Mouse (Mus musculus) cerebellum, adult 9-11 months (tissue): ENCODE data around the gene Vmn1r9.
"Not testable (repeated sequence)": the region's sequence is repeated elsewhere in the genome, so short reads cannot be mapped to it uniquely, and the experiment has no call there.

ENCODE experiments used
- DNase-seq: peaks from one replicate; pipeline ENCODE4 v3.0.0; 2022

The Vmn1r9 gene

DNA sequence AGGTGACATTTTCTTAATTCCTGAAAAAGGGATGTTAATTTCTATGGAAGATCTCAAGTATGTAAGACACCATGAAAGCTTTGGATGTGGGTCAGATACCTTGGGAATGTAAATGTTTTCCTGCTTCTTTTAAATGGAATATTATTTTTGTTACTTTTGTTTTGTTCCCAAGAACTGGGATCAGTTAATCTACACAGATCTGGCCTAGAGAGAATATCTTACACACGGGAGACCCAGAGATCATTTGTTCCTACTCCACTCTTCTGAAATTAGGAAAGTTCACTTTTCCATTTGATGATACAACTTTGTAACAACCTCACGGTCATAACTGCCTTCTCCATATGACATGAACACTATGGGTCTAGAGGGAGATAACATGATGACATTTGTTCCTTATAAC is at the start of gene Vmn1r9:
Gene Vmn1r9 (plus strand): TSS at position 301 of the 400 bp plus-strand sequence.
- no peak for DNase-seq

DNA sequence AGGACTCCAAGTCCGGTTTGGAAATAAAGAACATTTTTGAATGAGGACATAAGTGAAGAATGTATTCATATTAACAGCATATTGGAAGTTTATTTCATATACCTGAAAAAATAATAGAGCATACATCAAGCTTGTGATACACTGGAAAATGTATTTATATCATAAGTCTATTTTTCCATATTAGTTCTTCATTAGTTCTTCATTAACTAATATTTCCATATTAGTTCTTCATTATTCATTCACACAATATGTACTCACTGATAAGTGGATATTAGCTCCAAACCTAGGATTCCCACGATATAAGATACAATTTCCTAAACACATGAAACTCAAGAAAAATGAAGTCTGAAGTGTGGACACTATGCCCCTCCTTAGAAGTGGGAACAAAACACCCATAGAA is 41.4 kb upstream of the Vmn1r9 start, which contains the start of gene Vmn1r7:
Gene Vmn1r7 (minus strand): TSS at position 101 of the 400 bp plus-strand sequence.
- DNase-seq: not testable (repeated sequence)

DNA sequence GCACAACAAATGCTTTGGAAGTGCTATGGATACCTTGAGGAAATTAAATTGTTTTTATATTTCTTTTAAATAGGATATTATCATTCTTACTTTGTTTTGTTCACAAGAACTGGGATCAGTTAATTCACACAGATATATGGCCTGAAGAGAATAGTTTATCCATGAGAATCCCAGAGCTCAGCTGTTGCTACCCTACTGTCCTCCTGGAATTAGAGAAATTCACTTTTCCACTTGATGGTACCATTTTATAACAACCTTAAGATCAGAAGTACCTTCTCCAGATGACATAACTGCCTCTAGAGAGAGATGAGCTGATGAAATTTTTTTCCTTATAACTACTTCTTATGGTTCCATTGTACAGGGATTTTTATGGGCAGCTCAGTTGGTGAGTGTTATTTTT is 34.6 kb upstream of the Vmn1r9 start, which contains the start of gene Vmn1r8:
Gene Vmn1r8 (plus strand): TSS at position 301 of the 400 bp plus-strand sequence.
- no peak for DNase-seq

DNA sequence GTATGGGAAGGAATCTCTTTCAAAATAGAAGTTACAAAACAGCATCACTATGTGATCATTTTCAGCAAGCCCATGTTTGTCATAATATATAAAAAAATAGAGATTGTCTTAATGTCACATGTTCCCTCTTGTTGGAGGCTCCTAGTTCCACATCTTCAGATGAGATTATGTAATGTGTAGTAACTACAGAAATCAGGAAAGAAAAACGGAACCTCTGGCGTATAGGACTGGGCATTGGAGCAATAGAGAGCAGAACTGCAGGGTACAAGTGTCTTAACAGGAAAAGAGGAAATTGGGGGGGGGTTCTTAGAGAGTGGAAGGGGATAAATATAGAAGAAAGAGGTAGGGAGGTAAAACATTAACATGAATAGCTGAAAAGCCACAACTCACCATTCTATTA is 31.9 kb upstream of the Vmn1r9 start:
- no peak for DNase-seq

DNA sequence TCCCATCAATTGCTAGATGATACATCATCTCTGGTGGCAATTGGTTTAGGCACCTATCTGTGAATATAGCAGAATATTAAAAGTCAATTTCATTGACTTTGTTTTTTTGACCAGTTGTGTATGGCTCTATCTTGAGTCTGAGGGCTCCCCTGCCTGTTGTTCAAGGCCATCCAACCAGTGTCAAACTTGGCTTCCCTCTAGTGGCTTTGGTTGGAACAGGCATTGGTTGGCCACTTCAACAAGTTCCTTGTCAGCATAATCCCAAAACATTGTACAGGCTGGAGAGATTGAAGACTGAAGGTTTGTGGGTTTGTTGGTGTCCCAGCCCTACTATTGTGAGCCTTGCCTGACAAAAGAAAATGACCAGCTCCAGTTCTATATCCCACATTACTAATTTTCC is 2.9 kb upstream of the Vmn1r9 start:
- DNase-seq: no peak

DNA sequence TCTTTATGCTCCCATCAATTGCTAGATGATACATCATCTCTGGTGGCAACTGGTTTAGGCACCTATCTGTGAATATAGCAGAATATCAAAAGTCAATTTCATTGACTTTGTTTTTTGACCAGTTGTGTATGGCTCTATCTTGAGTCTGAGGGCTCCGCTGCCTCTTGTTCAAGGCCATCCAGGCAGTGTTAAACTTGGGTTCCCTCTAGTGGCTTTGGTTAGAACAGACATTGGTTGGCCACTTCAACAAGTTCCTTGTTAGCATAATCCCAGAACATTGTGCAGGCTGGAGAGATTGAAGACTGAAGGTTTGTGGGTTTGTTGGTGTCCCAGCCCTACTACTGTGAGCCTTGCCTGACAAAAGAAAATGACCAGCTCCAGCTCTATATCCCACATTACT is 39.8 kb downstream of the Vmn1r9 start:
- no peak for DNase-seq

DNA sequence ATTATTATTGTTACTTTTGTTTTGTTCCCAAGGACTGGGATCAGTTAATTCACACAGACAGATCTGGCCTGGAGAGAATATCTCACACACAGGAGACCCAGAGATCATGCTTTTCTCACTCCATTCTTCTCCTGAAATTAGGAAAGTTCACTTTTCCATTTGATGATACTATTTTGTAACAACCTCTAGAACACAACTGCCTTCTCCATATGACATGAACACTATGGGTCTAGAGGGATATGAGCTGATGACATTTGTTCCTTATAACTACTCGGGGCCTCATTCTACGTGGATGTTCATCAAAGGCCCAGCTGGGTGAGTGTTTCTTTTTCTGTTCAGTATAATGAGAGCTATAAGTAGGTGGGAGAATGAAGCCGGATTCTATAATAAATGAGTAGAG is 42.6 kb downstream of the Vmn1r9 start, which contains the start of gene Vmn1r10:
Gene Vmn1r10 (plus strand): TSS at position 301 of the 400 bp plus-strand sequence.
- no peak for DNase-seq
